Comparison of ENCODE assay signal across 8 mouse cellular contexts in genomic region chr16:87432033-87432814, GRCm38 (mm10). TPM values are rescaled to one million over a fixed set of nuclear protein-coding genes. Genes with fewer than 3 reads are reported as not detected.
DNase-seq lines count a peak whose midpoint lies in the region; ATAC-seq lines count a peak whose summit lies in the region.

Ltn1 (minus strand) TSS chr16:87432612.

- no peaks in the 10 kb centered on the region; the same call in 1 of the 2 replicates for H3K4me1 ChIP-seq in forebrain, embryonic 14.5 days (ENCODE audit: control insufficient read depth, insufficient read depth, low read length)
- peaks cover 14% of the 10 kb centered on the region for H3K4me1 ChIP-seq in neural tube, embryonic 15.5 days

- no peaks in the 10 kb centered on the region for H3K9me3 ChIP-seq in forebrain, embryonic 14.5 days (replicated peaks; ENCODE audit: control insufficient read depth, low read length)
- no peaks in the 10 kb centered on the region for H3K9me3 ChIP-seq in neural tube, embryonic 15.5 days (replicated peaks)

- H3K4me2 ChIP-seq in forebrain, embryonic 14.5 days (ENCODE audit: low read length) = peak within 1 kb of the TSS; percentile 82
- H3K4me2 ChIP-seq in neural tube, embryonic 15.5 days = peak within 1 kb of the TSS; percentile 88

- under 1% methylated on average over 56 of the region's 56 CpGs for WGBS in forebrain, embryonic 14.5 days
- under 1% methylated on average over 56 of the region's 56 CpGs for WGBS in neural tube, embryonic 15.5 days

- H3K27ac ChIP-seq in forebrain, embryonic 14.5 days (ENCODE audit: low read depth, low read length) = no peak within 1 kb of the TSS
- peak within 1 kb of the TSS; percentile 73 for H3K27ac ChIP-seq in neural tube, embryonic 15.5 days (replicated peaks)

- ATAC-seq in forebrain, embryonic 14.5 days = peak; percentile 100
- peak; percentile 99 for ATAC-seq in neural tube, embryonic 15.5 days (ENCODE audit: low FRiP score)

- intact Hi-C loops in heart, postnatal 14 days (cut with DNase I) = no loop called here

- peak within 1 kb of the TSS; percentile 76 for H3K9ac ChIP-seq in forebrain, embryonic 14.5 days (ENCODE audit: low read length)
- H3K9ac ChIP-seq in neural tube, embryonic 15.5 days (replicated peaks) = peak within 1 kb of the TSS; percentile 79

- H3K27me3 ChIP-seq in forebrain, embryonic 14.5 days (replicated peaks; ENCODE audit: control insufficient read depth, insufficient read depth, low read length) = no peaks in the 10 kb centered on the region
- H3K27me3 ChIP-seq in neural tube, embryonic 15.5 days (replicated peaks) = no peaks in the 10 kb centered on the region

- no peaks in the 10 kb centered on the region for H3K36me3 ChIP-seq in forebrain, embryonic 14.5 days (ENCODE audit: control insufficient read depth, insufficient read depth, low read length)
- peaks cover 9% of the 10 kb centered on the region; the same call in 1 of the 2 replicates for H3K36me3 ChIP-seq in neural tube, embryonic 15.5 days

- peak; percentile 100 for DNase-seq in ES-CJ7 (ENCODE audit: low read depth, low spot score)
- DNase-seq in cerebellum, adult 11 months = peak; percentile 97
- DNase-seq in forebrain, embryonic 14.5 days (ENCODE audit: low spot score) = peak; percentile 99
- DNase-seq in heart, postnatal 14 days = peak; percentile 97 to 98
- peak; percentile 99 for DNase-seq in layer of hippocampus, adult 11-12 months (ENCODE audit: low spot score)
- DNase-seq in lung, adult 18-20 months = peak; percentile 99
- peak; percentile 99 for DNase-seq in testis, postnatal 14 days (ENCODE audit: low spot score)

- peak within 1 kb of the TSS; percentile 91 for H3K4me3 ChIP-seq in forebrain, embryonic 14.5 days (ENCODE audit: low read depth, low read length)
- H3K4me3 ChIP-seq in neural tube, embryonic 15.5 days (replicated peaks) = peak within 1 kb of the TSS; percentile 90

RNA-seq across cellular contexts. Expression of gene Ltn1, which starts in this region (rescaled TPM):
- polyA plus RNA-seq in forebrain, embryonic 14.5 days (2014; fragmentation: Nextera tagmentation; extraction: Ambion mirVana) = 26.5 and 34.2 TPM in 2 replicates
- 10 to 100 TPM; 22.7 to 23.4 TPM for total RNA-seq in heart, postnatal 14 days (2021)
- 21.8 and 23.9 TPM in 2 replicates for polyA plus RNA-seq in neural tube, embryonic 15.5 days (2015; fragmentation: Nextera tagmentation; extraction: Ambion mirVana)
